In the genomic region with DNA sequence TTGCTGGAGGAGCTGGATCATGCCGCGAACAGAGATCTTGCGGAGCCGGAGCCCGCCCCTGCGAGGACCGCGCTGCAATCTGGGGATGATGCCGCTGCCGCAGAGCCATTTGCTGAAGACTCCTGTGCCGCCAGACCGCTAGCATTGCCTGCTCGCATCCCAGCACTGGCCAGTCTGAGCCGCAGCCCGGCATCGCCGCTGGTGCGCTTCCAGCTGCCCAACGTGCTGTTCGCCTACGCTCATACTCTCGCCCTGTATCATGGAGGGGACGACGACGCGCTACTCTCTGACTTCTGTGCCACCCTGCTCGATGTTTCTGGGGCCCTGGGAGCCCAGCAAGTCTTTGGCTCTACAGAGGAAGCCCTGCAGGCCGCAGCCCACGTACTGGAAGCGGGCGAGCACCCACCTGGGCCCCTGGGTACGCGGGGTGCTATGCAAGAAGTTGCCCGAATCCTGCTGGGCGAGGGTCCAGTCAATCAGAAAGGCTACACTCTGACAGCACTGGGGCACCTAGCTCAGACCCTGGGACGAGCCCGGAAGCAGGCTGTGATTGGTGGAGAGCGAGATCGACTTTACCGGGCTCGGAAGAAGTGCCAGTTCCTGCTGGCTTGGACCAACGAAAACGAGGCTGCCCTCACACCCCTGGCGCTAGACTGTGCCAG, we compare ENCODE assay signal across 8 mouse cellular contexts. TPM values are rescaled to one million over a fixed set of nuclear protein-coding genes. Genes with fewer than 3 reads are reported as not detected.
DNase-seq lines count a peak whose midpoint lies in the region; ATAC-seq and TF ChIP-seq lines count a peak whose summit lies in the region.

No protein-coding gene starts in this region.

- no peaks in the 10 kb centered on the region for H3K27me3 ChIP-seq in forebrain, postnatal 0 days (ENCODE audit: insufficient read depth, low read length)
- H3K27me3 ChIP-seq in kidney, postnatal 0 days (ENCODE audit: insufficient read depth, low read length), result no peaks in the 10 kb centered on the region

- peak overlapping the region; percentile 86 for H3K27ac ChIP-seq in forebrain, postnatal 0 days (ENCODE audit: low read depth, low read length)
- peak overlapping the region; percentile 98 for H3K27ac ChIP-seq in kidney, postnatal 0 days

- H3K9ac ChIP-seq in forebrain, postnatal 0 days, result peak overlapping the region; percentile 93
- H3K9ac ChIP-seq in kidney, postnatal 0 days (ENCODE audit: low read depth, low read length), result peak overlapping the region; percentile 86

- 0 out of 2 replicates have a peak, but pooled peaks cover 5% of the 10 kb centered on the region for H3K36me3 ChIP-seq in forebrain, postnatal 0 days (ENCODE audit: insufficient read depth)
- H3K36me3 ChIP-seq in kidney, postnatal 0 days (ENCODE audit: insufficient read depth, low read length), result no peaks in the 10 kb centered on the region; the same call in 1 of the 2 replicates

- no peaks in the 10 kb centered on the region for H3K9me3 ChIP-seq in forebrain, postnatal 0 days (ENCODE audit: low read length)
- H3K9me3 ChIP-seq in kidney, postnatal 0 days (replicated peaks; ENCODE audit: low read length), result no peaks in the 10 kb centered on the region

- WGBS in forebrain, postnatal 0 days, result 2% methylated on average over 44 of the region's 44 CpGs
- WGBS in kidney, postnatal 0 days, result under 1% methylated on average over 44 of the region's 44 CpGs

- ATAC-seq in forebrain, postnatal 0 days, result peak; percentile 3
- peak; percentile 18; the same call in 1 of the 2 replicates for ATAC-seq in kidney, postnatal 0 days (replicated peaks; ENCODE audit: low FRiP score, low read depth)

- H3K4me3 ChIP-seq in forebrain, postnatal 0 days (ENCODE audit: low read depth, low read length), result peak overlapping the region; percentile 57
- peak overlapping the region; percentile 94 for H3K4me3 ChIP-seq in kidney, postnatal 0 days (replicated peaks; ENCODE audit: low read depth, low read length)

- peak overlapping the region; percentile 99 for H3K4me2 ChIP-seq in forebrain, postnatal 0 days (ENCODE audit: low read depth)
- peak overlapping the region; percentile 100 for H3K4me2 ChIP-seq in kidney, postnatal 0 days (ENCODE audit: low read length)

- no peak for TF ChIP-seq CTCF in forebrain, postnatal 0 days (IDR thresholded peaks at IDR 0.05; ENCODE audit: low read depth)
- no peak for TF ChIP-seq CTCF in kidney, postnatal 0 days (IDR thresholded peaks at IDR 0.05; ENCODE audit: low read depth)

- peak; percentile 47 for DNase-seq in ovary, postnatal 36 days (ENCODE audit: low spot score)
- no peak for DNase-seq in ovary, postnatal 14 days (ENCODE audit: low spot score)
- peak; percentile 55 for DNase-seq in brain, adult 2 months (ENCODE audit: low read depth, low spot score)
- DNase-seq in forebrain, postnatal 0 days, result peak; percentile 28
- peak; percentile 58 for DNase-seq in kidney, postnatal 0 days (ENCODE audit: low spot score)
- DNase-seq in lung, postnatal 14 days, result peak; percentile 33
- DNase-seq in retina, postnatal 1 day, result peak; percentile 53
- DNase-seq in urinary bladder, postnatal 4 days (ENCODE audit: low spot score in 2 of 2), result no peak

- H3K4me1 ChIP-seq in forebrain, postnatal 0 days (ENCODE audit: insufficient read depth), result peaks cover 19% of the 10 kb centered on the region
- H3K4me1 ChIP-seq in kidney, postnatal 0 days (replicated peaks; ENCODE audit: insufficient read depth, low read length), result peaks cover 18% of the 10 kb centered on the region

RNA-seq across cellular contexts. Expression of a gene that starts 0.8 kb away (rescaled TPM):
- total RNA-seq in forebrain, postnatal 0 days (2014; rRNA removed), result 42.5 and 50.8 TPM in 2 replicates
- 46.1 and 47.1 TPM in 2 replicates for polyA plus RNA-seq in forebrain, postnatal 0 days (2015; fragmentation: Nextera tagmentation; extraction: Ambion mirVana)
- 42.3 and 47.6 TPM in 2 replicates for polyA plus RNA-seq in kidney, postnatal 0 days (2015; fragmentation: Nextera tagmentation; extraction: Ambion mirVana)

RNA-seq across cellular contexts. Expression of a gene that starts 4.1 kb away (rescaled TPM):
- total RNA-seq in forebrain, postnatal 0 days (2014; rRNA removed), result 1,002 and 1,178 TPM in 2 replicates
- polyA plus RNA-seq in forebrain, postnatal 0 days (2015; fragmentation: Nextera tagmentation; extraction: Ambion mirVana), result 610 and 775 TPM in 2 replicates
- polyA plus RNA-seq in kidney, postnatal 0 days (2015; fragmentation: Nextera tagmentation; extraction: Ambion mirVana), result 940 and 1,050 TPM in 2 replicates

RNA-seq across cellular contexts. Expression of a gene that starts 4.2 kb away (rescaled TPM):
- 47.1 and 50.8 TPM in 2 replicates for total RNA-seq in forebrain, postnatal 0 days (2014; rRNA removed)
- 54.4 and 55.7 TPM in 2 replicates for polyA plus RNA-seq in forebrain, postnatal 0 days (2015; fragmentation: Nextera tagmentation; extraction: Ambion mirVana)
- polyA plus RNA-seq in kidney, postnatal 0 days (2015; fragmentation: Nextera tagmentation; extraction: Ambion mirVana), result 66.2 and 69.0 TPM in 2 replicates

RNA-seq across cellular contexts. Expression of a gene that starts 6.4 kb away (rescaled TPM):
- 70.6 and 79.6 TPM in 2 replicates for total RNA-seq in forebrain, postnatal 0 days (2014; rRNA removed)
- polyA plus RNA-seq in forebrain, postnatal 0 days (2015; fragmentation: Nextera tagmentation; extraction: Ambion mirVana), result 37.1 and 43.3 TPM in 2 replicates
- polyA plus RNA-seq in kidney, postnatal 0 days (2015; fragmentation: Nextera tagmentation; extraction: Ambion mirVana), result 17.0 and 19.1 TPM in 2 replicates

RNA-seq across cellular contexts. Expression of a gene that starts 15.3 kb away (rescaled TPM):
- 93.0 and 96.8 TPM in 2 replicates for total RNA-seq in forebrain, postnatal 0 days (2014; rRNA removed)
- polyA plus RNA-seq in forebrain, postnatal 0 days (2015; fragmentation: Nextera tagmentation; extraction: Ambion mirVana), result 78.6 and 93.7 TPM in 2 replicates
- 57.8 and 61.4 TPM in 2 replicates for polyA plus RNA-seq in kidney, postnatal 0 days (2015; fragmentation: Nextera tagmentation; extraction: Ambion mirVana)

Comparison
In these comparisons a context has a peak if more than half of its experiments do, and no peak if none do; other contexts are left out.
1. DNase-seq: peak in ovary, postnatal 36 days (single experiment), brain, adult 2 months (single experiment), forebrain, postnatal 0 days (single experiment), kidney, postnatal 0 days (single experiment), lung, postnatal 14 days (single experiment) and retina, postnatal 1 day (single experiment); none in ovary, postnatal 14 days (single experiment) and urinary bladder, postnatal 4 days (0 of 2).